16 mouse cellular contexts compared by ENCODE assay signal in the genomic region with DNA sequence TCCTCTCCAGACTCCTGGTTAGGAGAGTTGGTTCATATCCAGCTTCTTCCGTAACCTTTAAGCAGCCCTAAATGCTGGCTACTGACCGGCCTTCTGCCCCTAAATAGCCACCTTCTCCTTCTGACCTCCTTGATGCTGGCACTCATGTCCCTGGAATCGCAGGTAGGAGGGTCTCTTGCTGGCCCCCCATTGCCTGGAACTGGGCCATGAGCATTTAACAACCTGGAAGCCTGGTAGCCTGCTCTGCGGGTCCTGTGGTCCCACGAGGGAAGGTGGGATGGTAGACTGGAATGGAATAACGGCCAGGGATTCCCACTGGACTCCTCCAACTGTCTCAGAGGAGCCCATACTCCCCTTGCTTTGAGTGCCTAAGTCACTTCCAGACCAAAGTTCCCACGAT.
"Had no signal": no experiment of that assay in that cellular context is flagged by ENCODE, and none has a peak within 500 bp of the region (broad histone marks: within the 10 kb centered on the region; RNA-seq: fewer than 3 reads in every experiment).

No protein-coding gene starts in this region.

- H3K27me3 ChIP-seq: neural tube, embryonic 13.5 days; neural tube, embryonic 15.5 days; stomach, embryonic 15.5 days had no signal

- H3K4me3 ChIP-seq: neural tube, embryonic 13.5 days; neural tube, embryonic 15.5 days; stomach, embryonic 15.5 days had no signal

- H3K9me3 ChIP-seq: neural tube, embryonic 13.5 days; neural tube, embryonic 15.5 days; stomach, embryonic 15.5 days had no signal

- H3K27ac ChIP-seq: neural tube, embryonic 13.5 days; neural tube, embryonic 15.5 days; stomach, embryonic 15.5 days; stomach, postnatal 0 days had no signal

- DNase-seq: retina, postnatal 1 day; right cerebral cortex, adult 18-20 months; right cerebral cortex, postnatal 14 days; right cerebral cortex, postnatal 25 days; right cerebral cortex, postnatal 4 days; spleen, adult 18-20 months; thymus, adult 18-20 months; thymus, adult 2 months; thymus, postnatal 14 days; thymus, postnatal 25 days; thymus, postnatal 36 days; thymus, postnatal 4 days had no signal

- H3K36me3 ChIP-seq: neural tube, embryonic 13.5 days; neural tube, embryonic 15.5 days; stomach, embryonic 15.5 days had no signal

- H3K4me1 ChIP-seq: stomach, embryonic 15.5 days had no signal
